Mouse (Mus musculus): ENCODE results near the gene C8b. TPM values are rescaled to one million over a fixed set of nuclear protein-coding genes. Genes with fewer than 3 reads are reported as not detected.

C8b gene
- total RNA-seq, 1 experiment = 0.80 TPM

DNA sequence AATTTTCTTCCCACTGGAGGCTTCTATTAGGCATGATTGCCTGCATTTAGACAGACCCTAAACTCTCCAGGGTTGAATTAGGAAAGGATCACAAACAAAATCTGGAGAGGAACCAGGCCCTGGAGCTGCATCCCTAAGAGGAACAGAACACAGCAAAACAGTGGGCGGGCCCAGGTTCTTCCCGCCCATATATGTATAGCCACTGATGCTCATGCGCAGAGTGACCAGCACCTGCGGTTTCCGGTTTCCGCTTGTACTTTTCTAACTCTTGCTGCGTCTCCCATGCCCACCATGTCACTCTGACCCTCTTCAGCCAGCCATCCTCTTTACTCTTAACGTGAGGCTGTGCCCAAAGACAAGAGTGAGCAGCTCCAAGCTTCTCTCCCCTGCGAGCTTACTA is 32.8 kb downstream of the C8b start:
- Histone ChIP-seq H3K27ac (ENCODE audit: insufficient read depth, low read depth, low read length, poor library complexity, severe bottlenecking) (no peak overlapping the region), H3K4me3 (ENCODE audit: insufficient read depth in 1 of 2, low read depth in 1 of 2, low read length in 2 of 2, poor library complexity in 1 of 2, severe bottlenecking in 1 of 2) (peak overlapping the region; percentile 35 to 47), H3K36me3 (ENCODE audit: control insufficient read depth, insufficient read depth, low read length, poor library complexity, severe bottlenecking) (no peaks in the 10 kb centered on the region), H3K9ac (ENCODE audit: insufficient read depth, low read depth, low read length, poor library complexity, severe bottlenecking) (no peak overlapping the region), H3K9me3 (ENCODE audit: control insufficient read depth, insufficient read depth, low read depth, low read length) (no peaks in the 10 kb centered on the region), H3K4me1 (ENCODE audit: control insufficient read depth in 2 of 2, insufficient read depth in 2 of 2, low read length in 2 of 2, poor library complexity in 1 of 2) (peaks cover 4 to 16% of the 10 kb centered on the region in 2 experiments; a peak in 2 of 4 replicates)
- in situ Hi-C loops (cut with MboI; ENCODE audit: low sequenced_read_pairs in 2 of 2, unreplicated experiment in 2 of 2) = no loop called here
- TF ChIP-seq CHD2 (IDR thresholded peaks at IDR 0.05; ENCODE audit: low read depth, low read length) = no peak
- no peak for TF ChIP-seq ZC3H11A (IDR thresholded peaks at IDR 0.05; ENCODE audit: borderline replicate concordance, low read depth, low read length)
- no peak for DNase-seq (ENCODE audit: low read depth, low spot score)

DNA sequence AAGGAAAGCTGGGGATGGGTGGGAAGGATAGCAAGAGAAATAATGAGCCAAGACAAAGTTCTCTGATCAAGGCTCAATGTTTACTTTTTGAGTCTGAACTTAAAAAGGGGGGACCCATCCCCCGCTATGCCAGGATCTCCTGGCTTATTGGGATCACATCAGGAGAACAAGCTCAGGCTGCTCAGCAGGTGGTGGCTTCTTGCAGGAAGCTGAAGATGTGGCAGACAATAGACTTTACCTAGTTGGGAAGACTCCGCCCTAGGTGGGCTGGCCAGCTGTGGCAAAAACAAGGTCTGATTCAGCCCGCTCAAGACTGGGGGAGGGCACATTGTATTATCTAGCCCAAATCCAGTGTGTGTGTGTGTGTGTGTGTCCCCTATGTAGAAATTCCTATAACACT is 35.5 kb downstream of the C8b start:
- Histone ChIP-seq H3K4me3 (ENCODE audit: insufficient read depth in 1 of 2, low read depth in 1 of 2, low read length in 2 of 2, poor library complexity in 1 of 2, severe bottlenecking in 1 of 2) (no peak overlapping the region), H3K9ac (ENCODE audit: insufficient read depth, low read depth, low read length, poor library complexity, severe bottlenecking) (no peak overlapping the region), H3K4me1 (ENCODE audit: control insufficient read depth in 2 of 2, insufficient read depth in 2 of 2, low read length in 2 of 2, poor library complexity in 1 of 2) (peaks cover 4 to 18% of the 10 kb centered on the region in 2 experiments; a peak in 2 of 4 replicates), H3K36me3 (ENCODE audit: control insufficient read depth, insufficient read depth, low read length, poor library complexity, severe bottlenecking) (no peaks in the 10 kb centered on the region), H3K27ac (ENCODE audit: insufficient read depth, low read depth, low read length, poor library complexity, severe bottlenecking) (no peak overlapping the region), H3K9me3 (ENCODE audit: control insufficient read depth, insufficient read depth, low read depth, low read length) (no peaks in the 10 kb centered on the region)
- TF ChIP-seq ZC3H11A (IDR thresholded peaks at IDR 0.05; ENCODE audit: borderline replicate concordance, low read depth, low read length) = no peak
- no peak for TF ChIP-seq ZNF384 (IDR thresholded peaks at IDR 0.05; ENCODE audit: low read depth, low read length)
- no peak for TF ChIP-seq HCFC1 (IDR thresholded peaks at IDR 0.05; ENCODE audit: borderline replicate concordance, insufficient read depth, low read length)
- TF ChIP-seq CHD2 (IDR thresholded peaks at IDR 0.05; ENCODE audit: low read depth, low read length) = no peak
- no peak for TF ChIP-seq MAFK (IDR thresholded peaks at IDR 0.05; ENCODE audit: insufficient read depth, low read depth, low read length)
- DNase-seq (ENCODE audit: low read depth, low spot score) = peak; percentile 39
- in situ Hi-C loops (cut with MboI; ENCODE audit: low sequenced_read_pairs in 2 of 2, unreplicated experiment in 2 of 2) = no loop called here

DNA sequence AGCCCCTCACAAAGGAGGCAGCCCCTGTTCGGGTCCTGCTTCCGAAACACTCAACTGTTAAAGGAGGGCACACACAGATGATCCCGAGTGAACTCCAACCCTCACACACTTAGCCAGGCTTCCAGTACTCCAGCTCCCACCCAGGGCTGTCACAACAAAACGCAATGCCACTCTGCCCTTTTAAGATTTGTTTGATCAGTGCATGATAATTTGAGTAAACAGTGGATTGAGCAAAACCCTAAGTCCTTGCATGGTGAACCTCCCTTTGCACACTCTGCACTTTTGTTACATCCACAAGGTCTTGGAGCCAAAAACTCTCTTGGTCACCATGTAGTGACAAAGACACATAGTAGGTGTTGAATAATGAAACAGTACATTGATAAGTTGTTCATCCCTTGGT is 38.0 kb downstream of the C8b start:
- no peak overlapping the region for H3K9ac ChIP-seq (ENCODE audit: insufficient read depth, low read depth, low read length, poor library complexity, severe bottlenecking)
- no peaks in the 10 kb centered on the region for H3K36me3 ChIP-seq (ENCODE audit: control insufficient read depth, insufficient read depth, low read length, poor library complexity, severe bottlenecking)
- in situ Hi-C loops (cut with MboI; ENCODE audit: low sequenced_read_pairs in 2 of 2, unreplicated experiment in 2 of 2) = no loop called here
- no peak overlapping the region for H3K27ac ChIP-seq (ENCODE audit: insufficient read depth, low read depth, low read length, poor library complexity, severe bottlenecking)
- no peak overlapping the region for H3K4me3 ChIP-seq (ENCODE audit: insufficient read depth in 1 of 2, low read depth in 1 of 2, low read length in 2 of 2, poor library complexity in 1 of 2, severe bottlenecking in 1 of 2)
- TF ChIP-seq ZNF384 (IDR thresholded peaks at IDR 0.05; ENCODE audit: low read depth, low read length) (no peak), ZC3H11A (IDR thresholded peaks at IDR 0.05; ENCODE audit: borderline replicate concordance, low read depth, low read length) (no peak), HCFC1 (IDR thresholded peaks at IDR 0.05; ENCODE audit: borderline replicate concordance, insufficient read depth, low read length) (no peak), CHD2 (IDR thresholded peaks at IDR 0.05; ENCODE audit: low read depth, low read length) (no peak)
- no peak for DNase-seq (ENCODE audit: low read depth, low spot score)
- peaks cover 4 to 14% of the 10 kb centered on the region in 2 experiments; a peak in 2 of 4 replicates for H3K4me1 ChIP-seq (ENCODE audit: control insufficient read depth in 2 of 2, insufficient read depth in 2 of 2, low read length in 2 of 2, poor library complexity in 1 of 2)
- no peaks in the 10 kb centered on the region for H3K9me3 ChIP-seq (ENCODE audit: control insufficient read depth, insufficient read depth, low read depth, low read length)

DNA sequence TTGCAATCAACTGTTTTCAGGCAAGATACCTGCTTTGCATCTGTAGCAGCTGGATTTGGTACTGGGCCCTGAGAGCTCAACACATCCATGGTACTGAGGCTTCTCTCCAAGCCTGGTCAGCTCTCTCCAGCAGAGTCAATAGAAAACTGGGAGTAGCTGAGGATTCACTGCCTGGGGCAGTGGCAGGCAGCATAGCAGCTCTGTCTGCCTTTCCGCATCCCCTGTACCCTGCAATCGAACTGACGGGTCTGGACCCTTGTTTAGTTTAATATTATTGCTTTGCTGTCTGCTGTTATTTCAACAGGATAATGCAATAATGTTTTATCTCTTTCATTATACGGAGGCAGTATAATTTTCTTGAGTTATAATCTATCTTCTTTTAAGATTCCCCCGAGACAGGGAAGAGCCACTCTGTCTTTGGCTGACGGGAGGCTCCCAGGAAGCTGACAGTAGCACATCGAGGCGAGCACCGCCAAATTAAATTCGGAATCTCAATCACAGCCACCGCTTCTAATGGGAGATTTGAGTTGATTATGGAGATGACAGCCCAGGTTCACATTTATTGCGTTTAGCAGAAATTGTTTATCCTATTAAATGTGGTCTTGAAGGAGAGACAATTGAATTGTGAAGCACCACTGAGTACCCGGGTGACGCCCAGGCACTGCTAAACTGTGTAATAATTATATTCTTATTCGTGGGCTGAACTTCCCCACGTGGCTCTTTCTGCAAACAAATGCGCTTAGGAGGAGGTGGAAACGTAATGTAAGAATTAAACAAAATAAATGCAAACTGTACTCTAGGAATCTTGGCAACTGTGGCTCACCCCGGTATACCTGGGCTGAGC is 39.5 kb downstream of the C8b start:
- TF ChIP-seq CHD2 (IDR thresholded peaks at IDR 0.05; ENCODE audit: low read depth, low read length) (no peak), HCFC1 (IDR thresholded peaks at IDR 0.05; ENCODE audit: borderline replicate concordance, insufficient read depth, low read length) (no peak), ZC3H11A (IDR thresholded peaks at IDR 0.05; ENCODE audit: borderline replicate concordance, low read depth, low read length) (no peak), ZNF384 (IDR thresholded peaks at IDR 0.05; ENCODE audit: low read depth, low read length) (no peak), MAFK (IDR thresholded peaks at IDR 0.05; ENCODE audit: insufficient read depth, low read depth, low read length) (no peak)
- no peak for DNase-seq (ENCODE audit: low read depth, low spot score)
- H3K36me3 ChIP-seq (ENCODE audit: control insufficient read depth, insufficient read depth, low read length, poor library complexity, severe bottlenecking) = no peaks in the 10 kb centered on the region
- no peak overlapping the region for H3K27ac ChIP-seq (ENCODE audit: insufficient read depth, low read depth, low read length, poor library complexity, severe bottlenecking)
- H3K9ac ChIP-seq (ENCODE audit: insufficient read depth, low read depth, low read length, poor library complexity, severe bottlenecking) = no peak overlapping the region
- H3K9me3 ChIP-seq (ENCODE audit: control insufficient read depth, insufficient read depth, low read depth, low read length) = no peaks in the 10 kb centered on the region
- H3K4me3 ChIP-seq (ENCODE audit: insufficient read depth in 1 of 2, low read depth in 1 of 2, low read length in 2 of 2, poor library complexity in 1 of 2, severe bottlenecking in 1 of 2) = no peak overlapping the region
- in situ Hi-C loops (cut with MboI; ENCODE audit: low sequenced_read_pairs in 2 of 2, unreplicated experiment in 2 of 2) = no loop called here
- H3K4me1 ChIP-seq (ENCODE audit: control insufficient read depth in 2 of 2, insufficient read depth in 2 of 2, low read length in 2 of 2, poor library complexity in 1 of 2) = peaks cover 4 to 10% of the 10 kb centered on the region in 2 experiments; a peak in 2 of 4 replicates
